Mouse (Mus musculus): ENCODE data around the gene Alg9.
A peak's percentile ranks its signal among the peaks of the same experiment; 100 is the strongest.

Alg9 gene

DNA sequence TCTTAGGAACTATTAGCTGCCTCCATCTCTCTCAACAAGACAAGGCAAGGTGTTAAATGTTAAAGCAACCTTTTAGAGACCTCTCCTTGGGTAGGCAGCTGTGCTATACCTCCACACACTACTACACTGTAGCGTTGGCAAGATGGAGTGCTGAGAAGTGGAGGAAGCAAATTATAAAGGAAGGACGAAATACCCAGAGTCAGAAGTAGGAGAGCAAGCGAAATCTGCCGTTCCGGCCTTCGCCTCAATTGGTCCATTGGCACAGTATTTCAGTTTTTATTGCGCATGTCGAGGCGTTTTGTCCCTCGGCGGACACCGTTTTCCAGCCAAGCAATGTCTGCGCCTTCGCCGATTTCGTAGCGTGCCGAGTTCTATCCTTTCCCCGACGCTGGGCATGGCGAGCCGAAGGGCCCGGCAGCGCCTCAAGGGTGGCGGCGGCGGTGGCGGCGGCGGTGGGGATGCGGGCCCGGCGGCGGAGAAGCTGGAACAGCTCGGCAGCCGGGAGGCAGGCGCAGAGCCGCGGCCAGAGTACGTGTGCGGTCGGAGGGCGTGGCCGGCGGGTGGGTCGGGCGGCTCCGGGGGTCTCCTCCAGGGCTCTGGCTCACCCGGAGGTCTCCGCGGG, at the start of gene Alg9, which contains the start of gene 1110032A03Rik:
Gene Alg9, plus strand, starts transcription at position 29 of the 622 bp plus-strand sequence.
Gene 1110032A03Rik, minus strand, starts transcription at position 530 of the 622 bp plus-strand sequence.
- DNase-seq: peak; percentile 94

DNA sequence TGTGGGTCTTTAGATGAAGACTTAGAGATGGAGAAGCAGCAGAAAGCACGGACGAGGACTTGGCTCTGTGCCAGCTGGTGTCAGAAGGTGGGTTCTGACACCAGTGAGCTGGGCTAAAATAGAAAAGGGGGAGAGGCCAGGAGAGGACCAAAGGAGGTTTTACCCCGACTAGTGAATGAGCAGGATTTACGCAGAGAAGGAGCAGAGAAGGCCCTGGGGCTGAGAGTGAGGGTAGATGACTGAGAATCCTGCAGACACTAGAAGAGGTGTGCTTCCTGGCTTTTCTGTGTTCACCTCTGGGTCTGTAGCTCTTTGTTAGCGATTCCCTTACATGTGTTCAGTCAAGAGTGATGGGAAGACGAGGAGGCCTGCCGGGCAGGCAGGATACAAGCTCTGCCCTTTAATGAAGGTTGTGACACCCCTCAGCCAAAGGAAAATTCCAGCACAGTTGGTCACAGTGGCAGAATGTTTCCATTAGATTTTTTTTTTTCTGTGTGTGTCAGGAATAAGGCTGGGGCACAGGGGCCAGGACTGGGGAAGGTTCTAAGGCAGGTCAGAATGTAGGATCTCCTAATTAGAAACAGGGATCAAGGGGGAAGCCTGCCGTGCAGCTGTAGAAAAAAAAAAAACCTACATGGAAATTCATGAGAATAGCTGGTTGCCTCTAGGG, 48.8 kb upstream of the Alg9 start:
- DNase-seq: no peak

- peak; percentile 33 for DNase-seq
Measured at GRCm38 (mm10) chr9:50727171-50727924, 47.5 kb upstream of the Alg9 start.

DNA sequence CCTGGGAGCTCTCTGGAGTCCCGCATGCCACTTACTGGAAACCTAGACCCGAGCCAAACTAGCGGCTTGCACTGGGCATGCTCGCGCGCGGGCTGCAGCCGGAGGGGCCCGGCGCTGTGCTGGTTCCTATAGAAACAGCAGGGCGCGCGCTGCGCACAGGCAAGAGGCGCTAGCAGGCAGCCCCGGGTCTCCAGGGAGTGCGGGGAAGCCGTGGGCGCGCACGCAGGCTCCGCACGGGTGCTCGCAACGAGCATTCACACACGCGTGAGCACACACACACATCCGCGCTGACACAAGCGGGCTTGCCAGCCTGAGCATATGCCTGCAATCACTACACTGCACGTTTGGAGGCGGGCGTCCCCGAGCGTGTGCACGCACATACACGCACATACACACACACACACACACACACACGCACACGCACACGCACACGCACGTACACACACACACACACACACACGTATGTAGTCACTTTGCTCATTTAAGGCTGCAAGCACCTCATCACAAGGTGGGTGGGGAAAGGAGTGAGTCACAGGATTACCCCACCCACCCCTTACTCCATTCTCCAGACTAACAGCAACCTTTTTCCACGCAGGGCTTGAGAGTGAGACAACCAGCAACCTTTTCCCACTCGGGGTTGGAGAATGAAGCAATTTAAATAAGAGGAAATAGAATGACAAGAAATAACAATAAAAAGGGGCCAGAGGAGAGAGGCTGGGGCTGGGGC, 46.7 kb upstream of the Alg9 start:
- peak; percentile 90 for DNase-seq

DNA sequence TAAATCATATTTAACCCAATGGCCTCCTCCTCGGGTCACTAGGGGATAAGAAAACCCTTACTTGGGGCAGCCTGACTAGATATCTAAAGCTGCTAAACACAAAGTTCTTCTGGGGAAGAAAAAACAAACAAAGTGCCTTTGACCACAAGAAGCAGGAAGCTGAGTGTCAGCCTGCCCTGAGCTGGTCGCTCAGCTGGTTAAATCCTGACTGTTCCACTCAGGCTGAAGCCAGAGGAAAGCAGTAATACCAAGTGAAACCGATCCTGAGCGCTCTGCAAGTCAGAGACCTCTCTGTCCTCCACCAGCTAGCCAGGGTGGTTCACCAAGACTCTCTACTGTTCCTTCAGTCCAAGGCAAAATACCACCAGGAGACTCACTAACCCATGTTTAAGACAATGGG, 45.2 kb upstream of the Alg9 start:
- DNase-seq: no peak

DNA sequence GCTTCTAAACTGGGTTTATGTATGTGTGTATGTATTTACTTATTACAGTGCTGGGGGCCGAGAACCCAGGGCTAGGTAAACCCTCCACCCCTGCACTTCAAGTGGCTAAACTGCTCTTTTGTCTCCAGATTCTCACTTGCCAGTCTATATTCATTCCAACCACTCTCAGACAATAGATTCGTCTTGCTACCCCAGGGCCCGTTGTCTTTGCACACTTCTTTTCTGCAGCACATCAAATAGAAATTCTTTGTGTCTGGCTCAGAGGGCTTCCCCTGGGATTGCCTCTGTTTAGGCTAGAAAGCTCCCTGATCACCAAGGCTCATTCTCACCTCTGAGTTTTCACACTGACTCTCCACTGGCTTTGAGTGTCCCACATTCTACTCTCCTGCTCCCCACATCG, 42.3 kb upstream of the Alg9 start:
- no peak for DNase-seq

DNA sequence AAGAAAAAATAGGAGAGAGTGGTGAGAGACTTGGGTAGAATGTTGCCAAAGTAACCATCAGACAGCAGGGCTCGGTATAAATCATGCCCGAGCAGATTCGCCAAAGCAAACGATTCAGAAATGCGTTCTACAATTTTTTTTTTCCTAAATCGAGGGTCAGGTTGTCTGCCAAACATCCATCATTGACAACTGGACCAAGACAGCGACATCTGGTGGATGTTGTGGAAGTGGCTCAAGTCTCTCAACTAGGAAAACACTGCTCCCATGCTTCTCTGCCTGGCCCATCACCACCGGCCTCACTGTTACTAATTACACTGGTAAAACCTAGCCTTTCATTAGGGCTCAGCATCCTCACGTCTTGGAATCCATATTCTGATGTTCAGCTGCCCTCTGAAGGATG, 39.8 kb upstream of the Alg9 start:
- DNase-seq: no peak

DNA sequence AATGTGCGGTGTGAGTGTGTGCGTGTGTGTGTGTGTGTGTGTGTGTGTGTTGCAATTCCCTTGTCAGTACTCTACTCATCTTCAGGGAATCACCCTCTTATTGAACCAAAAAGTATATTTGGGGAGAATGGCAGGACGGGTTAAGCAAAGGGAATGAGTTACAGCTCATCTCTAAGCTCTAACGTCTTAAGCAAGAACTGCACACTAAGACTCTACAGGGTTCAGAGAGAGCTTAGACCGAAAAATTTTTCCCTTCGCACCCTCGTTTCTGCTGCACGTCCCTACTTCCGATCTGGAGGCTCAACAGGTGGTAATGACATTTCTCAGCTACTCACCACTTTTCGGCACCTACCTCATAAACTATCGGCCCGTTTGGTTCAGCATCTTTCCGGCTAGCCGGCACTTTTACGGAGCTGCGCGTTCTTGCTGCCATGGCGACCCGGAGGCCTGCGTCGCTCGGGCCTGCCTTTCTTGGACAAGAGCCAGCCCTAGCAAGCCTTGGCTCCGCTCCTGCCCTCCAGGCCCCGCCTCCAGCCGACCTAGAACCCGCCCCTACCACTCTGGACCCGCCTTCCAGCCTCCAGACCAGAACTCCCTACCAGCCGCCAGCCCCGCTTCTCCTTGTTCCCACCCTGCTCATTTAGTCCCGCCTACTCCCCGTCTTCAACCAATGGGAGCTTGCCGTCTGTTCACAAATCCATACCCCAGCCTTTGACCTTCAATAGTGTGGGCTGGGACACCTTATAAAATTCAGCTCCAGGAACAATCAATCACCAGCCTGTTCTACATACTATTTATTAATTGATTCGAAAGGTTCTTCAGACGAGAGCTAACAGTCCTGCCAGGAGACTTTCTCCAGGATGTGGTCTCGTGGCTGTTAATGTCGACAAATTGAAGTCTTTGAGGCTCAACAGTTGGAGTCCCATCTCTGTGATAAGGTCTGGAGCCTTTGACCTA, 35.6 kb upstream of the Alg9 start, which contains the start of gene Dixdc1:
Gene Dixdc1, minus strand, starts transcription at position 604 of the 957 bp plus-strand sequence.
- DNase-seq: peak; percentile 82

DNA sequence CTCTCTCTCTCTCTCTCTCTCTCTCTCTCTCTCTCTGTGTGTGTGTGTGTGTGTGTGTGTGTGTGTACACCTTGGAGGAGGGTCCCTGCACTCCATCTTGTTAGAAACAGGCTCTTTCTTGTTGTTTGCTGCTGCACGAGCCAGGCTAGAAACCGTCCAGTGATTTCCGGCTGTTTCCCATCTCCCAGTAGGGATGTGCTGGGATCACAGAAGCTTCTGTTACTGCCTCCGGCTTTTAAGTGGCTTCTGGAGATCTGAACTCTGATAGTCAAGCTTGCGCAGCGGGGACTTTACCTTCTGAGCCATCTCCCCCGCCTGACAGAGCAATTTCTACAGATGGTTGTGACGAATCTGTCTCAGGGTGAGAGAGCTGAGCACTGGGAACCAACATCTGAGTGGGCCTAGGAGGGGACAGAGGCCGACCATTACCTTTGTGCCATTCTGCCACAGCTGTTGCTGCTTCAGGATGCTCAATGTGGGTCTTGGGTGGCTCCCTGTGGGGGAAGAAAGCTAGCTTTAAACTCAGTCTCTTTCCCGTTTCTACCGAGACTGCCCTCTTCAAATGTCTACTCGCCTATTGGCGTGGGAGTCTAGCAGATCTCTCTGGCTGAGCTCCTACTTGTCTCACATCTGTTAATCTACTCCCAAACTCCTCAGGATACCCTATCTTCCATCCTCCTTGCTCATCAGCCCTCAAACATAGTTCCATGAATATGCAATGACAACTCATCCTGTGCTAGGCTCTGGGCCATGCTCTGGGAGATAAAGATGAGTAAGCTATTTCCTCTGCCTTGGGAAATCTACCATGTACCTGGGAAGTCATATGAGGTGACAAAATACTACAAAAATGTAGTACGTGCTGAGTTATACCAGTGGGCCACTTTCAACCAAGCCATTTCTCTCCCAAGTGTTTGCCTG, 33.7 kb upstream of the Alg9 start:
- DNase-seq: no peak

DNA sequence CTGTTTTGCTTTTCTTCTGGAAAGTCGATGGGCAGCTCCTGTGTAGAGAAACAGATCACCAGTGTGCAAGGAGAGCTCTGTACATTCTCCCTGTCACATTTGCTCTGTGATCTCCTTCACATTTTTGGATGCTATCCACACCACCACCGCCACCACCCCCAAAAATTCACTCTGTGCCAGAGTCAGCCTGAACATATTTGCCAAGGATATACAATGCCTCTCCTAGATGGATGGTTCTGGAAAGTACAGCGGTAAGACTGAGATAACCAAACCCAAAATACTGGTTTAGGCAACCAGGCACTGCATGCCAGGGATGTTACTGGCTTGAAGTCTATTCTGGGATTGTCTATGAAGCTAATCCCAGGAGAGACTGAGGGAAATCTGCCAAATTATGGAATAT, 32.6 kb upstream of the Alg9 start:
- no peak for DNase-seq

- no peak for DNase-seq
Measured at GRCm38 (mm10) chr9:50742744-50743143, 32.1 kb upstream of the Alg9 start.

GRCm38 (mm10) chr9:50745806-50746205, 29.0 kb upstream of the Alg9 start:
- DNase-seq: no peak

DNA sequence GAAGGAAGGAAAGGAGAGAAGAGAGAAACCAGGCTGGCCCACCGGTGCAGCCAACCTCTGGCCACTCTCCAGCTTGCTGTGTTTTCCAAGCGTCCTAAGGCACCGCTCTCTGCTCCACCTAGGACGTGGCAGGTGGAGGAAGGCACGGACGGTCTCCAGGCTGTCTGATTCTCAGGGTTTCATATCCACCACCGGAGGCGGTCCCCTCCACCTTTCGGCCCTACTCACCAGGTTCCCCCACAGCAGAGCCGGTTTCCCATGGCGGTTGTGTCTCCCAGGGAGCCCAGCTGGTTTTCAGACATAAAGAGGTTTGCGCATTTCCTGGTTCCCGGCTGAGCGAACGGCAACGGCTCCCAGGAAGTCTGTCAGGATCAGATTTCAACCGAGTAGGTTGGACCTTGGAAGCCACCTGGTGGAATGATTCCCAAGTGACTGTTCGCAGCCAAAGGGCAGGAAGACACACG, 28.6 kb upstream of the Alg9 start, which contains the start of gene 2310030G06Rik:
Gene 2310030G06Rik, minus strand, starts transcription at position 323 of the 464 bp plus-strand sequence.
- DNase-seq: peak; percentile 29

DNA sequence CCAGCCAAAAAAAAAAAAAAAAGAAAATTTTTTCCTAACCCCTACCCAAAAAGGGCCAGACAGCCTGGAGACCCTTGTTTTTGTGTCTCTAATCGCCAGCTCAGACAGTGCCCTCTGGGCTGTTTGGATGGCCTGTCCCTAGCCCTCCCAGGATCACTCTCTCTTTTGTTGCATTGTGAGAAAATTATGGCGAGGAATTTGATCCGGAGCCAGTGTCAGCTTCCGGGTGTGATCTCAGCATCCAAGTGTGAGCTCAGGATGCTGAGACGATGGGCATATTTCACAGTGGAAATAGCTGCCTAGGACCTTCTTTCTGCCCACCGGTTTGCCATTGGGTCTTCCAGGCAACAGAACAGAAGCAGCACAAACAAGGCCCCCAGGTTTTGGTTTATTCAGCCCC, 24.1 kb upstream of the Alg9 start:
- DNase-seq: no peak

DNA sequence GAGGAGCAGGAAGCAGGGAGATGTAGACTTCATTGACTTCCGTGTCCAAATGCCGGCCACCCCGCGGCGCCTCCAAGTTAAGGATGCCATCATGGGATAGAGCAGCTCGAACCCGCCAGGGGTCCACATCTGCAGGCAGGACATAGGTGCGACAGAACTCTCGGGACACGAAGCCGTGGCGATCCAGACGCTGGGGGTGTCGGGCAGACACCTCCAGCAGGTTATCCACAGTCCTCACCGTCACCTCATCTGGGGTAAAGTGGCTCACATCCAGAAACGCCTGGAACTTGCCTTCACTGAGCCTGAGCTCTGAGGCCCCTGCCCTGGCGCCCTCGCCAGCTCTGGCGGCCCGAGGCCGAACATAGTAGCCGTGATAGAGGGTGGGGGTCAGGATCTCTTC, 23.5 kb upstream of the Alg9 start, which contains the start of gene Cryab:
Gene Cryab, plus strand, starts transcription at position 3 of the 400 bp plus-strand sequence.
- DNase-seq: no peak

- DNase-seq: no peak
Measured at GRCm38 (mm10) chr9:50752054-50752602, 22.7 kb upstream of the Alg9 start, which contains the start of gene Hspb2. Hspb2 (minus strand) TSS chr9:50752354.

DNA sequence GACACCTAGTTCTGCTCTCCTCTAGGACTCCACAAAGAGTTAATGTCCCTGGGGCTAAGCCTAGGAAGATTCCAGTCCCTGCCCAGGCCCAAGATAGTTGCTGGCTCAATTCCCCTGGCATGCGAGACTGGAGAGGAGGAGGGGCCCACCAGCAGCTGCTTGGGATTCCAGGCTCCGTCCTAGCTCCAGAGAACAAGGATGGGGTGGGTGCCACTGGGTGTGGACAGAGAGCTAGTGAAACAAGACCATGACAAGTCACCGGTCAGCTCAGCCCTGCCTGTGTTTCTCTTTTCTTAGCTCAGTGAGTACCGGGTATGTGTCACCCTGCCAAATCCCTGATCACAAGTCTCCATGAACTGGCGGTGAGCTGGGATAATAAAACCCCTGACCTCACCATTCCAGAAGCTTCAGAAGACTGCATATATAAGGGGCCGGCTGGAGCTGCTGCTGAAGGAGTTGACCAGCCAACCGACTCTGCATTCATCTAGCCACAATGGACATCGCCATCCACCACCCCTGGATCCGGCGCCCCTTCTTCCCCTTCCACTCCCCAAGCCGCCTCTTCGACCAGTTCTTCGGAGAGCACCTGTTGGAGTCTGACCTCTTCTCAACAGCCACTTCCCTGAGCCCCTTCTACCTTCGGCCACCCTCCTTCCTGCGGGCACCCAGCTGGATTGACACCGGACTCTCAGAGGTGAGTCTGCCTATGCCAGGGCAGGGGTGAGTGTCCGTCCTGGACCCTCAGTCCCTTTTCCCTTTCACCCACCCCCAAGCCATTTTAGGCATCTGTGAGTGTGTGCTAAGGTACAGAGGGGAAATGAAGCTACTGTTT, 21.8 kb upstream of the Alg9 start:
- DNase-seq: peak; percentile 46

- no peak for DNase-seq
Measured at GRCm38 (mm10) chr9:50753947-50754346, 20.9 kb upstream of the Alg9 start.

GRCm38 (mm10) chr9:50756711-50757110, 18.1 kb upstream of the Alg9 start:
- no peak for DNase-seq
